ENCODE assay signal across 19 mouse cellular contexts in the genomic region with DNA sequence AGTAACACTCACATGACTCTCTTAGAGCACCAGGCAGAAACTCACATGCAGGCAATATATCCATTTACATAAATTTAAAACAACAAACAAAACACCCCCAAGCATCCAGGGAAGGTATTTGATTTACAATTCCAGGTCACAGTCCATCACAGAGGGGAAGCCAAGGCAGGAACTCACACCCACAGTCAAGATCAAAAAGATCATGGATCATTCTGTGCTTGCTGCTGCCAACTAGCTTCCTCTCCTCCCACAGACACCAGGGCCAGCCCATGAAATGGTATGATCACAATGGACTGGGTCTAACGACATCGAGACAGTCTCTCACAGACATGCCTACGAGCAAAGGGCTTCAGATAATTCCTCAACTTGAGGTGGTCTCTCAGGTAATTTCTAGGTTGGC.
DNase-seq lines count a peak whose midpoint lies in the region; ATAC-seq and TF ChIP-seq lines count a peak whose summit lies in the region.
"Had no signal": no experiment of that assay in that cellular context is flagged by ENCODE, and none has a peak within 500 bp of the region (broad histone marks: within the 10 kb centered on the region; RNA-seq: fewer than 3 reads in every experiment).

No protein-coding gene starts in this region.

- DNase-seq in kidney, adult 9 months: peak; percentile 16
- DNase-seq in kidney, postnatal 4 days: no peak
- peak; percentile 12 for DNase-seq in lung, postnatal 0 days (ENCODE audit: low spot score)
- no peak for DNase-seq in lung, postnatal 14 days
- peak; percentile 8 to 53 for DNase-seq in kidney, postnatal 25 days
- DNase-seq in urinary bladder, postnatal 25 days (ENCODE audit: low spot score): no peak
- no peak for DNase-seq in hindbrain, embryonic 10.5 days (ENCODE audit: low spot score)
- DNase-seq: adrenal gland, adult 2 months; adrenal gland, postnatal 25 days; cerebellum, adult 18-20 months; cerebellum, adult 9-11 months; cerebellum, postnatal 36 days; gastrocnemius, postnatal 10 days; heart, postnatal 10 days; heart, postnatal 4 days had no signal

- ATAC-seq in lung, postnatal 0 days: no peak
- ATAC-seq: forebrain, embryonic 16.5 days had no signal

- H3K9me3 ChIP-seq in lung, postnatal 0 days (ENCODE audit: low read length): no peaks in the 10 kb centered on the region
- H3K9me3 ChIP-seq in hindbrain, embryonic 10.5 days: no peaks in the 10 kb centered on the region
- H3K9me3 ChIP-seq: embryonic facial prominence, embryonic 13.5 days; forebrain, embryonic 12.5 days; heart, embryonic 10.5 days had no signal

- no peak overlapping the region for H3K4me2 ChIP-seq in lung, postnatal 0 days (replicated peaks; ENCODE audit: low read depth, low read length)
- H3K4me2 ChIP-seq: embryonic facial prominence, embryonic 13.5 days; forebrain, embryonic 12.5 days had no signal

- no peak overlapping the region for H3K4me3 ChIP-seq in lung, postnatal 0 days (ENCODE audit: low read depth, low read length)
- H3K4me3 ChIP-seq in hindbrain, embryonic 10.5 days: no peak overlapping the region
- H3K4me3 ChIP-seq: embryonic facial prominence, embryonic 13.5 days; forebrain, embryonic 12.5 days; heart, embryonic 10.5 days had no signal

- no peaks in the 10 kb centered on the region for H3K36me3 ChIP-seq in lung, postnatal 0 days (ENCODE audit: insufficient read depth, low read length)
- H3K36me3 ChIP-seq in hindbrain, embryonic 10.5 days: no peaks in the 10 kb centered on the region
- H3K36me3 ChIP-seq: embryonic facial prominence, embryonic 13.5 days; forebrain, embryonic 12.5 days; heart, embryonic 10.5 days had no signal

- no peaks in the 10 kb centered on the region for H3K27me3 ChIP-seq in lung, postnatal 0 days (replicated peaks; ENCODE audit: insufficient read depth, low read length)
- H3K27me3 ChIP-seq in hindbrain, embryonic 10.5 days (ENCODE audit: insufficient read depth, poor library complexity, severe bottlenecking): no peaks in the 10 kb centered on the region
- H3K27me3 ChIP-seq: embryonic facial prominence, embryonic 13.5 days; forebrain, embryonic 12.5 days had no signal

- WGBS in lung, postnatal 0 days: 45% methylated on average over 3 of the region's 3 CpGs
- WGBS in hindbrain, embryonic 10.5 days: 90% methylated on average over 3 of the region's 3 CpGs

- TF ChIP-seq EP300 in lung, postnatal 0 days (IDR thresholded peaks at IDR 0.05): 0 out of 2 replicates have a peak, but pooled peaks have one; percentile 32

- no peak for TF ChIP-seq CTCF in lung, postnatal 0 days (IDR thresholded peaks at IDR 0.05)

- H3K9ac ChIP-seq in lung, postnatal 0 days (replicated peaks; ENCODE audit: low read depth): no peak overlapping the region
- H3K9ac ChIP-seq: embryonic facial prominence, embryonic 13.5 days; forebrain, embryonic 12.5 days had no signal

- H3K27ac ChIP-seq in lung, postnatal 0 days (ENCODE audit: low read length): no peak overlapping the region
- H3K27ac ChIP-seq in hindbrain, embryonic 10.5 days: no peak overlapping the region
- H3K27ac ChIP-seq: embryonic facial prominence, embryonic 13.5 days; forebrain, embryonic 12.5 days; heart, embryonic 10.5 days had no signal

- peaks cover 9% of the 10 kb centered on the region; the same call in 1 of the 2 replicates for H3K4me1 ChIP-seq in lung, postnatal 0 days (ENCODE audit: insufficient read depth, low read depth, low read length)
- H3K4me1 ChIP-seq in hindbrain, embryonic 10.5 days (replicated peaks): peaks cover 8% of the 10 kb centered on the region
- H3K4me1 ChIP-seq: forebrain, embryonic 12.5 days had no signal

Comparison
In these comparisons a context has a peak if more than half of its experiments do, and no peak if none do; other contexts are left out.
1. DNase-seq: peak in kidney, adult 9 months (single experiment), lung, postnatal 0 days (single experiment) and kidney, postnatal 25 days (2 of 2); none in kidney, postnatal 4 days (0 of 2), lung, postnatal 14 days (single experiment), urinary bladder, postnatal 25 days (single experiment) and hindbrain, embryonic 10.5 days (single experiment).